Mouse (Mus musculus): Measurements from ENCODE around the gene Txndc2.
"Not testable (repeated sequence)": the region's sequence is repeated elsewhere in the genome, so short reads cannot be mapped to it uniquely, and the experiment has no call there.

Txndc2 gene

GRCm38 (mm10) chr17:65656076-65656475 lies 14.1 kb upstream of the Txndc2 start:
- no peak for DNase-seq (ENCODE audit: low read depth, low spot score)

GRCm38 (mm10) chr17:65655608-65656007 lies 13.6 kb upstream of the Txndc2 start:
- DNase-seq (ENCODE audit: low read depth, low spot score) = no peak

GRCm38 (mm10) chr17:65650598-65650997 lies 8.6 kb upstream of the Txndc2 start:
- no peak for DNase-seq (ENCODE audit: low read depth, low spot score)

- no peak for DNase-seq (ENCODE audit: low read depth, low spot score)
Measured at GRCm38 (mm10) chr17:65649175-65649493, 7.2 kb upstream of the Txndc2 start.

- no peak for DNase-seq (ENCODE audit: low read depth, low spot score)
Measured at GRCm38 (mm10) chr17:65648371-65649174, 6.6 kb upstream of the Txndc2 start.

- DNase-seq (ENCODE audit: low read depth, low spot score) = no peak
Measured at GRCm38 (mm10) chr17:65647961-65648360, 6.0 kb upstream of the Txndc2 start.

GRCm38 (mm10) chr17:65647226-65647625 lies 5.3 kb upstream of the Txndc2 start:
- DNase-seq (ENCODE audit: low read depth, low spot score) = no peak

- DNase-seq (ENCODE audit: low read depth, low spot score) = no peak
Measured at GRCm38 (mm10) chr17:65643579-65643978, 1.6 kb upstream of the Txndc2 start.

GRCm38 (mm10) chr17:65643051-65643521 lies 1.1 kb upstream of the Txndc2 start:
- DNase-seq (ENCODE audit: low read depth, low spot score) = no peak

GRCm38 (mm10) chr17:65642578-65642991 lies 617 bp upstream of the Txndc2 start:
- no peak for DNase-seq (ENCODE audit: low read depth, low spot score)

GRCm38 (mm10) chr17:65639144-65639543 lies 2.8 kb downstream of the Txndc2 start:
- no peak for DNase-seq (ENCODE audit: low read depth, low spot score)

GRCm38 (mm10) chr17:65635715-65636360 lies 6.1 kb downstream of the Txndc2 start:
- DNase-seq (ENCODE audit: low read depth, low spot score) = no peak

- DNase-seq (ENCODE audit: low read depth, low spot score) = no peak
Measured at GRCm38 (mm10) chr17:65629943-65630342, 12.0 kb downstream of the Txndc2 start.

- not testable (repeated sequence) for DNase-seq (ENCODE audit: low read depth, low spot score)
Measured at GRCm38 (mm10) chr17:65628823-65629532, 13.0 kb downstream of the Txndc2 start.

- no peak for DNase-seq (ENCODE audit: low read depth, low spot score)
Measured at GRCm38 (mm10) chr17:65626301-65626700, 15.7 kb downstream of the Txndc2 start.

- DNase-seq (ENCODE audit: low read depth, low spot score) = no peak
Measured at GRCm38 (mm10) chr17:65625563-65625962, 16.4 kb downstream of the Txndc2 start.

- no peak for DNase-seq (ENCODE audit: low read depth, low spot score)
Measured at GRCm38 (mm10) chr17:65623130-65623529, 18.8 kb downstream of the Txndc2 start.

- DNase-seq (ENCODE audit: low read depth, low spot score) = no peak
Measured at GRCm38 (mm10) chr17:65618431-65618830, 23.5 kb downstream of the Txndc2 start.

GRCm38 (mm10) chr17:65615678-65616077 lies 26.3 kb downstream of the Txndc2 start:
- peak; percentile 20 for DNase-seq (ENCODE audit: low read depth, low spot score)

- DNase-seq (ENCODE audit: low read depth, low spot score) = no peak
Measured at GRCm38 (mm10) chr17:65614431-65614830, 27.5 kb downstream of the Txndc2 start.

GRCm38 (mm10) chr17:65613463-65614412 lies 28.2 kb downstream of the Txndc2 start, which contains the start of gene Vapa:
TSS of gene Vapa (minus strand) at chr17:65613555.
- peak; percentile 100 for DNase-seq (ENCODE audit: low read depth, low spot score)

All from CD4-positive, CD25-positive, alpha-beta regulatory T cell, adult 2 months (primary cell).